Mouse (Mus musculus) midbrain, embryonic 16.5 days (tissue): Measurements from ENCODE around the gene Pxn. TPM values are rescaled to one million over a fixed set of nuclear protein-coding genes. Genes with fewer than 3 reads are reported as not detected.
"Not testable (repeated sequence)": the region's sequence is repeated elsewhere in the genome, so short reads cannot be mapped to it uniquely, and the experiment has no call there.

ENCODE experiments used
- ATAC-seq: fragments of 200-750 bp; cut with Nextera tagmentation; 2 replicates; pipeline ENCODE4 v1.8.0; 2017; ENCODE audit warnings: moderate TSS enrichment
- H3K27ac ChIP-seq: fragments of 300-500 bp; sonication (generic); 2 replicates; pipeline ENCODE4 v1.5.1; 2014; ENCODE audit warnings: mild to moderate bottlenecking, low read length, mixed read lengths
- H3K27me3 ChIP-seq: fragments of 300-500 bp; sonication (generic); 2 replicates; pipeline ENCODE4 v1.6.1; 2014; ENCODE audit warnings: low read depth, low read length, mixed read lengths; ENCODE audit not compliant: control insufficient read depth, insufficient read depth
- H3K36me3 ChIP-seq: fragments of 300-500 bp; sonication (generic); 2 replicates; pipeline ENCODE4 v1.6.1; 2014; ENCODE audit warnings: mild to moderate bottlenecking, low read length, moderate library complexity, mixed read lengths; ENCODE audit not compliant: control insufficient read depth, insufficient read depth
- H3K4me1 ChIP-seq: fragments of 300-500 bp; sonication (generic); 2 replicates; pipeline ENCODE4 v1.6.1; 2014; ENCODE audit warnings: mild to moderate bottlenecking, low read length, mixed read lengths; ENCODE audit not compliant: control insufficient read depth, insufficient read depth
- H3K4me2 ChIP-seq: fragments of 300-500 bp; sonication (generic); 2 replicates; pipeline ENCODE4 v1.6.1; 2014; ENCODE audit warnings: mild to moderate bottlenecking, low read length, mixed read lengths
- H3K4me3 ChIP-seq: fragments of 300-500 bp; sonication (generic); 2 replicates; pipeline ENCODE4 v1.5.1; 2014; ENCODE audit warnings: low read depth, mild to moderate bottlenecking, low read length, moderate library complexity, mixed read lengths
- H3K9ac ChIP-seq: fragments of 300-500 bp; sonication (generic); 2 replicates; pipeline ENCODE4 v1.6.1; 2014; ENCODE audit warnings: low read depth, low read length, mixed read lengths
- H3K9me3 ChIP-seq: fragments of 300-500 bp; sonication (generic); replicated peaks from 2 replicates; pipeline ENCODE4 v1.6.1; 2014; ENCODE audit warnings: mild to moderate bottlenecking, low read length, mixed read lengths; ENCODE audit not compliant: control insufficient read depth, poor library complexity, severe bottlenecking
- WGBS: fragments of 180-500 bp; shearing (Covaris S2); extraction: QIAGEN DNeasy Blood & Tissue Kit; methylation state at CpG from one replicate; pipeline ENCODE4 v1.1.7; 2014; 5-methylcytosine and 5-hydroxymethylcytosine counted together
- polyA plus RNA-seq: library from polyadenylated mRNA; unstranded; fragments of >200 nt; fragmentation: Nextera tagmentation; extraction: Ambion mirVana; gene quantifications from 2 replicates; pipeline ENCODE4 v1.2.1, GENCODE M21; 2015

The Pxn gene
- polyA plus RNA-seq, 1 experiment from 2014 or later = 18.3 TPM

DNA sequence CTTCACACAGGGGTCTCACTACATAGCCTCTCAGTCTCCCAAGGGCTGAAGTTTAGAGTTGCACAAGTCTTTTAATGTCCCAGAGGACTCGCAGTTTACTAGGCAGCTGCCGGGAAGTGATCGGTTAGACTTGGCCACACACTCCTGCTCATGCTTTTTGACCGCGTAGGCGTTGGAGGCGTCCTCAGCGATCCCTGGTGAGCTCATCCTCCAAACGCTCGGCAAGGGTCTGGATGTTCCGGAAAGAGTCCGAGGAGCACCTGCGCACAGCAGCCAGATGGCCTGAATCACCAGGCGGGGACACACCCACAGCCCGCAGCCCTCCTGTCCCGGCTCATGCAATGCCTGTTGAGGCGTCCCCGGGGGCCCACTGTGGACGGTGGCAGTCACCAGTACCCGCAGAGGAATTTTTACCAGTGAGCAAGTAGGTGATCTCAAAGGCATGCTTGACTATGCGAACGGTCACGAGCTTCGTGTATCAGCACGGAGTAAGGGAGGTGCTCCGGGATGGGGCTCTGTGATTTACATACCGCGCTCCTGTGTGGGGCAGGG is 14.6 kb upstream of the Pxn start:
- WGBS = 4% methylated on average over 28 of the region's 28 CpGs
- peak overlapping the region; percentile 17 for H3K4me3 ChIP-seq
- no peaks in the 10 kb centered on the region for H3K27me3 ChIP-seq
- H3K36me3 ChIP-seq = no peaks in the 10 kb centered on the region
- peaks cover 18% of the 10 kb centered on the region for H3K4me1 ChIP-seq
- H3K27ac ChIP-seq = no peak overlapping the region
- no peak for ATAC-seq
- peak overlapping the region; percentile 57 for H3K4me2 ChIP-seq
- no peaks in the 10 kb centered on the region for H3K9me3 ChIP-seq
- peak overlapping the region; percentile 55 for H3K9ac ChIP-seq

DNA sequence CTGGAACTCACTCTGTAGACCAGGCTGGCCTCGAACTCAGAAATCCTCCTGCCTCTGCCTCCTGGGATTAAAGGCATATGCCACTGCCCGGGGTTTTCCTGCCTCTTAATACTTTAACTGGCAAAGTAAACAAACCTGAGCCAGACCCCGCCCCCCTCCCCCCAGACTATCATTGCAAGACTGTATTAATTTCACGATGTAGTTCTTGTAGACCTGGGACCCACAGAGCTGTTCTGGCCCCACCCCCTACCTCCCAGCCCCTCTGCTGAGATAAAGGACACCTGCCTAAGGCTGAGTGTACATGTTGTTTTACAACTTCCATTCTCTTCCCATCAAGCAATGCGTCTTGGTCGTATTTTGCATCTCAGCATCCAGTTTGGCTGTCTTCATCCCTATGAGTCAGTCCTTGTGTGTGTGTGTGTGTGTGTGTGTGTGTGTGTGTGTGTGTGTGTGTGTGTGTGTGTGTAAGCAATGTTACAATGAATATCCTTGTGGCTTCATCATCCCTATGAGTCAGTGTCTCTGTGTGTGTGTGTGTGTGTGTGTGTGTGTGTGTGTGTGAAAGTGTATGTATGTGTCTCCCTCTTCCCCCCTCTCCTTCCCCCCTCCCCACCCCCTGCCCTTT is 13.7 kb upstream of the Pxn start:
- no peaks in the 10 kb centered on the region for H3K9me3 ChIP-seq
- no peaks in the 10 kb centered on the region for H3K36me3 ChIP-seq
- no peak overlapping the region for H3K4me2 ChIP-seq
- H3K27me3 ChIP-seq = no peaks in the 10 kb centered on the region
- H3K4me3 ChIP-seq = no peak overlapping the region
- WGBS = 77% methylated on average over 6 of the region's 6 CpGs
- H3K9ac ChIP-seq = no peak overlapping the region
- H3K27ac ChIP-seq = no peak overlapping the region
- H3K4me1 ChIP-seq = peaks cover 18% of the 10 kb centered on the region
- ATAC-seq = no peak

DNA sequence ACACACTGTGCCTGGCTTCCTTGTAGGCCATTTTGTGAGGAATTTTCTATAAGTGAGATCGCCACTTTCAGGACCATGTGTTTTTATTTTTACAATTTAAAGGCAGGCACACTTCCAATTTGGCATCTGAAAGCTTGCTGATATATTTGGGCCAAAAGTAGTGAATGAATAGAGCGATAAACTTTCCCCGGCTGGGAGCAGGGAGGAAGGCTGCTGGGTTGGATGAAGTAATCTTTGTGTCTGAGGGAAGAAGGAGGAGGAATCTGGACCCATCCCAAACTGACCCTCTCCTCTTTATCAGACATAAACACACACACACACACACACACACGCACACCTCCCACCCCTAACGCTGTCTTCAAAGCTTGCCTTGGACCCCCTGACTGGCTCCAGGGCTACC is 13.0 kb upstream of the Pxn start:
- no peak overlapping the region for H3K27ac ChIP-seq
- H3K9me3 ChIP-seq = no peaks in the 10 kb centered on the region
- ATAC-seq = no peak
- peaks cover 18% of the 10 kb centered on the region for H3K4me1 ChIP-seq
- H3K9ac ChIP-seq = no peak overlapping the region
- H3K4me3 ChIP-seq = no peak overlapping the region
- H3K27me3 ChIP-seq = no peaks in the 10 kb centered on the region
- no peak overlapping the region for H3K4me2 ChIP-seq
- H3K36me3 ChIP-seq = no peaks in the 10 kb centered on the region
- 67% methylated on average over 5 of the region's 5 CpGs for WGBS

DNA sequence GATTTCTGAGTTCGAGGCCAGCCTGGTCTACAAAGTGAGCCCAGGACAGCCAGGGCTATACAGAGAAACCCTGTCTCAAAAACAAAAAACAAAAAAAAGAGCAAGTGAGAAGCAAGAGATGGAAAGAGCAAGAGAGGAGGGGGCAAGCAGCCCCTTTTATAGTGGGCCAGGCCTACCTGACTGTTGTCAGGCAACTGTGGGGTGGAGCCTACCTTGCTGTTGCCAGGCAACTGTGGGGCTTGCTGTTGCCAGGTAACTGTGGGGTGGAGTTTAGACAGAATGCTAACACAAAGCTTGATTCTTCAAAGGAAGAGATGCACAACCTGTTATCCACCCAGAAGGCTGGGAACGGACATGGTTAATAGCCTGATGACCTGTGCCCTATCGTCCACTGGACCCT is 10.9 kb upstream of the Pxn start:
- 63% methylated on average over 3 of the region's 3 CpGs for WGBS
- peaks cover 12% of the 10 kb centered on the region for H3K4me1 ChIP-seq
- not testable (repeated sequence) for H3K4me2 ChIP-seq, H3K27me3 ChIP-seq, ATAC-seq, H3K4me3 ChIP-seq, H3K27ac ChIP-seq, H3K9ac ChIP-seq, H3K9me3 ChIP-seq, H3K36me3 ChIP-seq

DNA sequence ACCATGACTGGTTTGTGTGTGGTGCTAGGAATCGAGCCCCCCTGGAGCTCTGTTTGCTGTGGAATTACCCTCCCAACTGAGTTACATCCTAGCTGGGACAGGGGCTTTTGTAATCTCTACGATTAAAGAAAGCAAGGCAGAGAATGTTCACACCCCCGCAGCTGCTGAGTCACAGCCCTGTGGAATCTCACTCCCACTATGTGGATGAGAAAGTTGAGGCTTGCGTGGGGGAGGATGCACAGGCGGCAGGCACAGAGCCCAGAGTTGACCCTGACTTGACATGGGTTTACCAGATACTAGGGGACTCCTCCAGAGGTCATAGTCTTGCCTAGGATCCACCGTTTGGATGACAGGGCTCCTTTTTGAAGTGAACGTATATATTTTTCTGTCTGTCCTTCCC is 9.4 kb upstream of the Pxn start:
- Histone ChIP-seq H3K4me2 (no peak overlapping the region), H3K27me3 (no peaks in the 10 kb centered on the region), H3K4me1 (peaks cover 4% of the 10 kb centered on the region), H3K9ac (no peak overlapping the region), H3K4me3 (no peak overlapping the region), H3K9me3 (no peaks in the 10 kb centered on the region), H3K27ac (no peak overlapping the region), H3K36me3 (no peaks in the 10 kb centered on the region)
- ATAC-seq = no peak
- 83% methylated on average over 7 of the region's 7 CpGs for WGBS

DNA sequence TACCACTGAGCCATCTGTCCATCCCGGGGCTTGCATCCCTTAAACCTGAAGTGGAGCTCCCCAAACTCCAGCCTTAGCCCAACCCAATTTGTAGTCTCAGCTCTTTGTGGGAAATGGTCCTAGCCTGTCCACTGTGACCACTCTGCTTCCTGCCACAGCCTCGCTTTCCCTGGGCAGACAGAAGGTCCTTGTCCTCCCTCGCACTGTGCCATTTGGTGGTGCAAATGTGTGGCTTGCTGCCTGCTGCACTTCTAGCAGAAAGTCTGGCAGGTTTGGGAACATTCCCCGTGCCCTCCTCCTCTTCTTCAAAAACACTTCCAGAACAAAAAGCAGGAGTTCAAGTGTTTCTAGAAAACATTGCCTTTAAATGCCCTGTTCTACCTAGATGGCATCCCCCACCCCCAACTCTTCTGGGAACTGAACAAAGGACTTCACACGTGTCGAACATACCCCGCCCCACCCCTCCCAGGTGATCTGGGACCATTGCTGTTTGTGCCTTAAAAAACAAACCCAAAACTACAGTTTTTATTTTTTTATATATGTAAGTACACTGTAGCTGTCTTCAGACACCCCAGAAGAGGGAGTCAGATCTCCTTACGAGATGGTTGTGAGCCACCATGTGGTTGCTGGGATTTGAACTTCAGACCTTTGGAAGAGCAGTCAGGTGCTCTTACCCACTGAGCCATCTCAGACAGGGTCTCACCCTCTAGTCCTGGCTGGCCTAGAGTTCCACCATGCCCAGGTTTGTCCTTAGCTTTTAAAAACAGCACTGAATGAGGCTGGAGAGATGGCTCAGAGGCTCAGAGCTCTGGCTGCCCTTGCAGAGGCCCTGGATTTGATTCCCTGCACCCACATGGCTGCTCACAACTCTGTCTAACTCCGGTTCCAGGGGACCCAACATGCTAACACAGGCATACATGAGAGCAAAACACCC is 7.9 kb upstream of the Pxn start:
- H3K27ac ChIP-seq = no peak overlapping the region
- H3K36me3 ChIP-seq = no peaks in the 10 kb centered on the region
- H3K4me2 ChIP-seq = no peak overlapping the region
- H3K27me3 ChIP-seq = no peaks in the 10 kb centered on the region
- H3K9ac ChIP-seq = no peak overlapping the region
- H3K4me1 ChIP-seq = 0 out of 2 replicates have a peak, but pooled peaks cover 2% of the 10 kb centered on the region
- 64% methylated on average over 9 of the region's 9 CpGs for WGBS
- H3K9me3 ChIP-seq = no peaks in the 10 kb centered on the region
- no peak overlapping the region for H3K4me3 ChIP-seq
- no peak for ATAC-seq

DNA sequence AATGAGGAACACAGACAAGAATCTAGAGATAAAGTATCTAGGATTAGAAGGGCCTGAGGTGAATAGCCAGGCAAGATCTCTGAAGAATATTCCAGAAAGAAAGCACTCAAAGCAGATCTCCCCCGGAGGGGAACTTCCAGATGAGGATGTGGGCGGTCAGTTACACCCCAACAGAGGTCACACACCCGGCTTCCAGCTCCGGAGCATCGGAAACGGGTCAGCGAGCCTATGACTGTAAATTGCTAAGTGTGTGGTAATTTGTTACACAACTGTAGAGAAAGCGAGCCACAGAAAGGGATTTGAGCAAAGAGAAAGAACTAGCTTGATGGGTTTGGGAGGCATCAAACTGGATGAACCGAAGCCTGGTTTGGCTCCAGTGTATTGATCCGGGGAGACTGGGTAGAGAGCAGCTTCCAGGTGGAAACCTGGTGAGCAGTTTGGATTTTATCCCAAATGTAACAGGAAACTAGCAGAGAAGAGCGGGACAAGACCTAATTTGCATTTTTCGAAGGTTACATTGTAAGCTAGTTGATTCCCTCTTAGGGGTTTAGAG is 6.0 kb upstream of the Pxn start:
- Histone ChIP-seq H3K4me2 (no peak overlapping the region), H3K9me3 (no peaks in the 10 kb centered on the region), H3K9ac (no peak overlapping the region), H3K4me1 (no peaks in the 10 kb centered on the region), H3K36me3 (no peaks in the 10 kb centered on the region), H3K27ac (no peak overlapping the region), H3K4me3 (no peak overlapping the region), H3K27me3 (no peaks in the 10 kb centered on the region)
- no peak for ATAC-seq
- 86% methylated on average over 12 of the region's 12 CpGs for WGBS

DNA sequence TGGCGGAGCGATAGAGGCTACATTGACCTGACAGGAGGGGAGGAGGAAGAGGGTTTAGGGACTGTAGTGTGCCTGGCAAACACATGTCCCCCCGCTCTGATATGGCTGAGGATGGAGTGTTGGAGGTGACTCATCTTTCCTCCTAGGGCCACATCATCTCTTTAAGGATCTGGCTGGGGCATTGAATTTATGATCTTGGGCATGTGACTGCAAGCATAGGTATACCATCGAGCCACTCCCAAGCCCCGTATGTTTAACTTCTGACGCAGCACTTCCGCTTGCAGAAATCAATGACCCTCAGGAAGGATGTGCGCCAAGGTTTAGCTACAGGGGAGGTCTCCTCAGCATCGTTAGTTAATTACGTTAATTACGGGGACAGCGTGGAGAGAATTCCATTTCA is 3.4 kb upstream of the Pxn start:
- H3K27ac ChIP-seq = no peak overlapping the region
- no peak overlapping the region for H3K4me3 ChIP-seq
- H3K9me3 ChIP-seq = no peaks in the 10 kb centered on the region
- no peaks in the 10 kb centered on the region for H3K27me3 ChIP-seq
- 70% methylated on average over 12 of the region's 12 CpGs for WGBS
- ATAC-seq = no peak
- no peaks in the 10 kb centered on the region for H3K36me3 ChIP-seq
- H3K4me2 ChIP-seq = no peak overlapping the region
- peaks cover 11% of the 10 kb centered on the region for H3K4me1 ChIP-seq
- no peak overlapping the region for H3K9ac ChIP-seq

DNA sequence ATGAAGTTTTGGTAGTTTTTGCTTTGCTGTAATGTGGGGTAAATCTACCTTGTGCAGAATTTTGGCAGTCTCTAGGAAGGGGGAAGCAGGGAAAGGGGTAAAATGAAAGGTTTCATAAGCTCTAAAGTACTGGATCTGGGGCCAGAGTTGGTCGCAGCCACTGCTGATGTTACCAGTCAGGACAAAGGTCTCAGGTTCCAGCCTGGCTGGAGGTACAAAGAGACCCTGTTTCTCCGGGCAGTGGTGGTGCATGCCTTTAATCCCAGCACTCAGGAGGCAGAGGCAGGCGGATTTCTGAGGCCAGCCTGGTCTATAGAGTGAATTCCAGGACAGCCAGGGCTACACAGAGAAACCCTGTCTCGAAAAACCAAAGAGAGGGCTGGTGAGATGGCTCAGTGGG is 859 bp upstream of the Pxn start:
- not testable (repeated sequence) for H3K27me3 ChIP-seq

More for the DNA sequence above, 859 bp upstream of the Pxn start:
- H3K9ac ChIP-seq, H3K4me3 ChIP-seq, H3K27ac ChIP-seq, H3K36me3 ChIP-seq, H3K9me3 ChIP-seq, H3K4me2 ChIP-seq, ATAC-seq: not testable (repeated sequence)
- H3K4me1 ChIP-seq = peaks cover 33% of the 10 kb centered on the region
- WGBS = 71% methylated on average over 4 of the region's 4 CpGs
